Mouse (Mus musculus) CD4-positive, CD25-positive, alpha-beta regulatory T cell, adult 2 months (primary cell): Measurements from ENCODE around the gene Ctu2.

ENCODE experiments used
- DNase-seq: peaks from one replicate; pipeline ENCODE4 v3.0.0-alpha.2; 2012; ENCODE audit warnings: low read depth, low spot score

The Ctu2 gene

GRCm38 (mm10) chr8:122484831-122485230 is 8.9 kb downstream of the Ctu2 start:
- no peak for DNase-seq

- DNase-seq: no peak
Observed at GRCm38 (mm10) chr8:122488387-122488786, 12.4 kb downstream of the Ctu2 start.

- no peak for DNase-seq
Observed at GRCm38 (mm10) chr8:122497016-122497734, 21.2 kb downstream of the Ctu2 start.

GRCm38 (mm10) chr8:122497912-122498311 is 22.0 kb downstream of the Ctu2 start:
- peak; percentile 53 for DNase-seq

GRCm38 (mm10) chr8:122500856-122501255 is 24.9 kb downstream of the Ctu2 start:
- peak; percentile 90 for DNase-seq

- no peak for DNase-seq
Observed at GRCm38 (mm10) chr8:122511552-122511951, 35.6 kb downstream of the Ctu2 start.

- DNase-seq: no peak
Observed at GRCm38 (mm10) chr8:122512392-122512791, 36.4 kb downstream of the Ctu2 start.

GRCm38 (mm10) chr8:122515699-122516098 is 39.8 kb downstream of the Ctu2 start:
- DNase-seq: no peak

GRCm38 (mm10) chr8:122517541-122518190 is 41.7 kb downstream of the Ctu2 start:
- DNase-seq: no peak

GRCm38 (mm10) chr8:122520611-122521010 is 44.7 kb downstream of the Ctu2 start:
- no peak for DNase-seq

- DNase-seq: no peak
Observed at GRCm38 (mm10) chr8:122522796-122523651, 47.1 kb downstream of the Ctu2 start.

GRCm38 (mm10) chr8:122523652-122524360 is 47.9 kb downstream of the Ctu2 start:
- no peak for DNase-seq

GRCm38 (mm10) chr8:122524506-122524905 is 48.6 kb downstream of the Ctu2 start:
- DNase-seq: no peak

GRCm38 (mm10) chr8:122525004-122525403 is 49.1 kb downstream of the Ctu2 start:
- no peak for DNase-seq

GRCm38 (mm10) chr8:122526084-122526483 is 50.1 kb downstream of the Ctu2 start:
- DNase-seq: no peak

- no peak for DNase-seq
Observed at GRCm38 (mm10) chr8:122526526-122527170, 50.7 kb downstream of the Ctu2 start.

GRCm38 (mm10) chr8:122527937-122528336 is 52.0 kb downstream of the Ctu2 start:
- DNase-seq: no peak

- DNase-seq: no peak
Observed at GRCm38 (mm10) chr8:122529159-122529558, 53.2 kb downstream of the Ctu2 start.

- no peak for DNase-seq
Observed at GRCm38 (mm10) chr8:122531312-122531711, 55.4 kb downstream of the Ctu2 start.
